Mouse (Mus musculus): ENCODE results near the gene Gm17657. TPM values are rescaled to one million over a fixed set of nuclear protein-coding genes. Genes with fewer than 3 reads are reported as not detected.

Gm17657 gene
- total RNA-seq (2021): not detected

DNA sequence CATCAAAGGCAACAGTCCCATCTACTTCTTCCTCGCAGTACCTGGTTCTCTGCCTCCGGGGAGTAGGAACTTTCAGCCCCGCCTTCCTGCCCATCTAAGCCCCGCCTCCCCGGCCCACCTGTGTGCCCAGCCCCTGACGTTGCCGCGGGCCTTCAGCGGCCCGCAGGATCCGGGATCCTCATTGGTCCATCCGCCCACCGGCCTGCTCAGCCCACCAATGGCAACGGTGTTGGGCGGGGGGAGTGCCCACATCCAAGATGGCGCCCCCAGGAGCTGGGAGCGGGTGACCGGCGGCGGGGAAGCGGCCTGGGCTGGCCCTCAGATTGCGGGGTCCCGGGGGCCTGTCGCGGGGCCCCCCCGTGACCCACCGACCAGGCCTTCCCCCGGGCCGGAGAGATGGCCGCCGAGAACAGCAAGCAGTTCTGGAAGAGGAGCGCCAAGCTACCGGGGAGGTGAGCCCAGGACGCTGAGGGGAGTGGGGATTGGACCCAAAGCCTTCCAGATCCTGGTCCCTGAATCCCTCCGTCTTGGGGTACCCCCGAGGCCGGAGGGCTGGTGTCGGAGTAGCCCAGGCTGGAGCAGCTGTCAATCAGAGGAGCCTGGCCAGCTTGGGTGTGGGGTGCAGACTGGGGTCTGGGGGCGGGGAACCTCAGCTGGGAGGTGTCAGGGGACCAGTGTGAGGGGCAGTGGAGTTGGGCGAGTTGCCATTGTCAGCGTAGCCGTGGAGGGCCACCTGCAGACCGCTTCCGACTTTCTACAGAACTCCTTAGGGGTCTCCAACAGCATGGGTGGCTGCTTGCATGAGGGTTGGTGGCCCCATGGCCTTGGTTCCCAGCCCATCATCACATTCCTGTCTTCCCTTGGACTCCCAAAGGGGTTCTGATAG lies at the start of gene Gm17657, which contains the start of gene Tbc1d22b:
Gm17657 (minus strand) TSS at position 96 of the 886 bp plus-strand sequence.
Tbc1d22b (plus strand) TSS at position 243 of the 886 bp plus-strand sequence.
- peak; percentile 89 for DNase-seq (ENCODE audit: low spot score)
- intact Hi-C loops (cut with DNase I): no loop called here

- no peak for DNase-seq (ENCODE audit: low spot score)
- intact Hi-C loops (cut with DNase I): no loop called here
Measured at GRCm38 (mm10) chr17:29599051-29599450, 49.6 kb upstream of the Gm17657 start.

GRCm38 (mm10) chr17:29596771-29597132 lies 47.3 kb upstream of the Gm17657 start:
- DNase-seq (ENCODE audit: low spot score): no peak
- intact Hi-C loops (cut with DNase I): no loop called here

DNA sequence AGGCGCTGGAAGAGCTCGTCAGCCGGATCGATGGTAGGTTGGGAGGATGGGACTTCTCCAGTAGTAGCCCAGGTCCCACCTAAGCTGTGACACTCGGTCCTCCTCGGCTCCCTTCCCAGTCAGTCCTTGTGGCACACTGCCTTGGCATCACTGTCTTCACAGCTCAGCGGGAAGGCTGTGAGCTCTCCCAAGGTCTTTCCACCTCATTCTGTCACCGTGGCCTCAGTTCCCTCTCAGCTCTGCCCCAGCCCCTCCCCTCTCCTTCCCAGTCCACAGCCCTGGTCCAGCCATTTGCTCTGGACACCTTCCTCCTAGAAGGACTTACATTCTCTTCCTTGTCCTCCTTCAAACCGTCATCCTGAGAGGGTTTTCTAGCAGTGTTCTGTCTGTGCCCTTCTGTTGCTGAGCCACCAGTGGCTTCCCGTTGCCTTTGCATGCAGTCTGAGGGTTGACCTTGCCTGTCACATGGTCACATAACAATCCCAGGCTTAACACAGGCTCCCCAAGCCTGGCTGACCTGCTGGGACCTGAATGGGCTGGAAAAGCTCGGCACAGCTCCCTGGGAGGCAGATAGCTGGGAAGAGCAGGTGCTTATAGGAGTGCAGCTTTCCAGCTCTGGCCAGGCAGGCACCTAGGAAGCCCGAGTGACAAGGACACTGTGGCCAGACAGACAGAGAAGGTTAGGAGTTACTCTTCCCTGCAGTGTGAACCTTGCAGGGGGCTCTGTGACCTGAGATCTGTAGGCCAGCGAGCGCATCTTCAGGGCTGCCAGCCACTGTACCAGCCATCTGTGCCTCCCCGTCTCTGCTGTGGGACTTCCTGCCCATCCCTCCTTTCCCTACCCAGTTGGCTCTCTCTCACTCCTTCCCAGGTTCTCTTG lies 46.7 kb upstream of the Gm17657 start:
- no peak for DNase-seq (ENCODE audit: low spot score)
- intact Hi-C loops (cut with DNase I): no loop called here

DNA sequence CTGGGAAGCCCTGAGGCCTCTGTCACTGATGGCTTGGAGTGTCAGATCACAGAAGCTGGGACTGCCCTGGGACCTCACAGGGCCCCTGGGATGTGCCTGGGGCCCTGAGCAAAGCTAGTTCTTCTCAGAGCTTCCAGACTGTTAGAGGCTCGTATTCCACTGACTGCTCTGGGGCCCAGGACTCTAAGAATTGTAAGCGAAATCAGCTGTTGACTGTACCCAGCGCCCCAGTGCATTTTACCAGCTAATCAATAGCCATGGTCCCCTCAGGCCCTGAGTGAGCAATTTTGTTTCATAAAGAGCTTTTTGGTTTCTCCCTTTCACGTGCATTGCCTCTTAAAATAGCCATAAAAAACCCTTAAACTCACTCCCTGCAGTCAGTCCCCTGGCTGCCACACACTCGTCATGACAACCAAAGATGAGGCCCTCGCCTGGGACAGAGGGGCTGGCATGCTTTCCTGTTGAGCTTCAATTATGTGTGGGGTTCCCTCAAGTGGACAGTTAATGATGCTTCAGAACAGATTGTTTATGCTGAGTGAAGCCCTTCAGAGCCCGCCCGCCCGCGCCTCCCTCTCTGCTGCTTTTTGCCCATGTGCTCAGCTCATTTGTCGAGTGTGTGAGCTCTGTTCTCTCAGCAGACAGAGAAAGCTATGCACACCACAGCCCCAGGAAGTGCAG lies 39.9 kb upstream of the Gm17657 start:
- intact Hi-C loops (cut with DNase I): no loop called here
- no peak for DNase-seq (ENCODE audit: low spot score)

GRCm38 (mm10) chr17:29586921-29587320 lies 37.5 kb upstream of the Gm17657 start:
- no peak for DNase-seq (ENCODE audit: low spot score)
- intact Hi-C loops (cut with DNase I): no loop called here

GRCm38 (mm10) chr17:29585446-29585845 lies 36.0 kb upstream of the Gm17657 start:
- intact Hi-C loops (cut with DNase I): no loop called here
- no peak for DNase-seq (ENCODE audit: low spot score)

GRCm38 (mm10) chr17:29584737-29585136 lies 35.3 kb upstream of the Gm17657 start:
- intact Hi-C loops (cut with DNase I): no loop called here
- DNase-seq (ENCODE audit: low spot score): no peak

DNA sequence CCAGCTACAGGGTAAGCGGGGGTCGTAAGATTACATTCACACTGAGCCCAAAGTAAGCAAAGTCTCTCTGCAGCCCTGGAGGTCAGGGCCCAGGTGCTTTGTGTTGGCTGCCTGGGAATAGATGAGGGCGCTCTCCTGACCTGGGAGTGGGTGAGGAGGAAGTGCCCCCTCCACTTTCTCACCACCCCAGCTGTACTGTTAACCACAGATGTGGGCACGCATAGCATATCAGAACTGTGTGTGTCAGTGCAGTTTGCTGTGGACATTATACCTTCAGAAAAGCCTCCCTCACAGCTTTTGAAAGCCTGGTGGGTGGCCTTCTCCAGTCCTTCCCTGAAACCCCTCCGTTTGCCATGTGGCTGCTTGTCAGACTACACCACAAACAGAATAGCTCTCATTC lies 34.9 kb upstream of the Gm17657 start:
- DNase-seq (ENCODE audit: low spot score): no peak
- intact Hi-C loops (cut with DNase I): no loop called here

GRCm38 (mm10) chr17:29583569-29583968 lies 34.1 kb upstream of the Gm17657 start:
- intact Hi-C loops (cut with DNase I): no loop called here
- DNase-seq (ENCODE audit: low spot score): no peak

- intact Hi-C loops (cut with DNase I): no loop called here
- DNase-seq (ENCODE audit: low spot score): no peak
Measured at GRCm38 (mm10) chr17:29579579-29580126, 30.2 kb upstream of the Gm17657 start.

DNA sequence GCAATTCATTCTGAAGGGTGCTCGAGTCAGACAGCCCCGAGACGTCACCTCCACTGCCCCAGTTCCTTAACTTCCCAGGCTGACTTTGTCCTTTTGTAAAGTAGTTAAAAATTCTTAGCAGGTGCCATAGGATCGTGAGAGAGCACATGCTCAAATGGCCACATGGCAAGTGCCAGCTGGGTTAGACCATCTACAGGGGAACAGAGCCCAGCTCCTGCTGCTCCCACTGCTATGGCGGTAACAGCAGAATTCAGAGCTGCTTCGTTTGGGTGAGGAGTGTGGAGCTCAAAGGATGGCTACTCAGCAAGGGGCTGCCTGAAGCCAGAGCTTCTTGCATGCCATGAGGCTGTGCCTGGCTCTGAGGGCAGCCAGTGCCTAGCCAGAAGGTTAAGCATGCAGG lies 20.4 kb upstream of the Gm17657 start:
- DNase-seq (ENCODE audit: low spot score): no peak
- intact Hi-C loops (cut with DNase I): no loop called here

- intact Hi-C loops (cut with DNase I): no loop called here
- no peak for DNase-seq (ENCODE audit: low spot score)
Measured at GRCm38 (mm10) chr17:29568435-29568834, 19.0 kb upstream of the Gm17657 start.

DNA sequence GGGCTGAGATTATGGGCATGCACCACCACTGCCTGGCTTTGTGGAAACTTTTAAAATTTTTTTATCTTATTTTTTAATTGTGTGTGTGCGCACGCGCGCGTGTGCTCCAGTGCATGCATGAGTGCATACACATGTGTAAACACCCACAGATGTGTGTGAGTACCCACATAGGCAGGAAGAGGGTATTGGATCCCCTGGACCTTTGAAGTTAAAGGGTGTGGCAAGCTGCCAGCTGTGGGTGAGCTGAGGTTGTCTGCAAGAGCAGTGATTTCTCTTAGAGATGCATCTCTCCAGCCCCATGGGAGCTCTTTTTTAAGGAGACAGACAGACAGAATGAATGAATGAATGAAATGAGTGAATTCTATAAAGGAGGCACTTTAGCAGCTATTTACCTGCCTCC lies 16.1 kb upstream of the Gm17657 start:
- intact Hi-C loops (cut with DNase I): no loop called here
- DNase-seq (ENCODE audit: low spot score): no peak

GRCm38 (mm10) chr17:29558476-29558875 lies 9.0 kb upstream of the Gm17657 start:
- intact Hi-C loops (cut with DNase I): no loop called here
- DNase-seq (ENCODE audit: low spot score): no peak

DNA sequence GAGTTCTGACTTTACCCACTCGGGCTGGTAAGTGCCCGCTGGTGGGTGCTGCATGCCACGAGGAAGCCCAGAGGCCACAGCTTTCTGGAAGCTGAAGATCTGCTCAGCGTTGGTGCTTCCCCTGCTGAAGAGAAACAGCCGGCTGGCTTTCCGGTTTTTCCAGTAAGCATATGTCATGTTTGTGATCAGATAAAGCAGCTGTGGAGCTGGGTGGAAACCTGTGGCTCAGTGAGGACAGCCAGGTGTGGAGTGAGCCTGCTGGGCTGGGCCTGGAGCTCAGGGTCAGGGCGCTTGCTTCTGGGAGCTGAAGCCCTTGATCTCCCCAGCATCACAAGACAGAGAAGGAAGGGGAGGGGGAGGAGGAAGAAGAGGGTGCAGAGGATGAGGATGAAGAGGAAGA lies 7.5 kb upstream of the Gm17657 start:
- no peak for DNase-seq (ENCODE audit: low spot score)

GRCm38 (mm10) chr17:29556456-29556855 lies 7.0 kb upstream of the Gm17657 start:
- intact Hi-C loops (cut with DNase I): no loop called here
- no peak for DNase-seq (ENCODE audit: low spot score)

More for the DNA sequence above, 7.5 kb upstream of the Gm17657 start:
- intact Hi-C loops (cut with DNase I): no loop called here

DNA sequence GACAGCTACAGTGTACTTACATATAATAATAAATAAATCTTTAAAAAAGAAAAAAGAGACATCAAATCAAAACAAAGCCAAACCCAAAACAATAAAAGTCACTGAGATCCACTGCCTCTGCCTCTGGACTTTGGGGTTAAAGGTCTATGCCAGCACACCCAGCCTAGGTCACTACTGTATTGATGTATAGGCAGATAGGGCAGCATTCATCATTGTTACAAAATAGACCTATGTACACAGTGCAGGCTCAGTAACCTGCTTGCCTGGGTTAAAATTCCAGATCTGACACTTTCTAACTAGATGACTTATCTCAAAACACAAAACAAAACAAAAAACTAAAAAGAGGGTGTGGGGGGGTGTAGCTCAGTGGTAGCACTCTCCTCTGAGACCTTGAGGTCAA lies 4.7 kb upstream of the Gm17657 start:
- no peak for DNase-seq (ENCODE audit: low spot score)
- intact Hi-C loops (cut with DNase I): no loop called here

- no peak for DNase-seq (ENCODE audit: low spot score)
- intact Hi-C loops (cut with DNase I): no loop called here
Measured at GRCm38 (mm10) chr17:29552162-29552732, 2.8 kb upstream of the Gm17657 start, which contains the start of gene Tmem217. Gene Tmem217, minus strand, starts transcription at chr17:29552385.

DNA sequence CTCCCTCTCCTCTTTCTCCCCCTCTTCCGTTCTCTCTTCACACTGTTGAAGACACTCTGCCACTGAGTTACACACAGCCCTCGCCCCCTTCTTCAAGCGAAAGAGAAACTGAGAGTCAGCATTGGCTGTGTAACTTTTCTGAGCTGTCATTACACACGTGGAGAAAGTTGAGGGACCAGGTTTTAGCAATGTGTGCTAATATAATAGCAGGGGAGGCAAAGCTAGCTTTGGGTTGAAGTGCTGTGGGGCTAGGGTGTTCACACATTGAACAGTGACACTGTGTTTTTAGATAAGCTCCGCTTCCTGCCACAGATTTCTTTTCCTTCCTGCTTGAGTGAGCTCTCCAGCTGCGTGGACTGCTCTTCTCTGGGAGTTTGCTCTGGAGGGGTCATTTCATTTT lies 1.6 kb upstream of the Gm17657 start:
- intact Hi-C loops (cut with DNase I): no loop called here
- DNase-seq (ENCODE audit: low spot score): no peak
